Mouse (Mus musculus) midbrain, postnatal 0 days (tissue): ENCODE measurements around the gene Phlpp1. TPM values are rescaled to one million over a fixed set of nuclear protein-coding genes. Genes with fewer than 3 reads are reported as not detected.

ENCODE experiments used
- ATAC-seq: fragments of 200-750 bp; cut with Nextera tagmentation; 2 replicates; pipeline ENCODE4 v1.8.0; 2017; ENCODE audit warnings: moderate number of reproducible peaks, mild to moderate bottlenecking, moderate TSS enrichment, moderate library complexity; ENCODE audit not compliant: low FRiP score
- DNase-seq: peaks from one replicate; pipeline ENCODE4 v3.0.0-alpha.2; 2015; ENCODE audit warnings: low spot score
- H3K27ac ChIP-seq: fragments of 300-500 bp; sonication (generic); 2 replicates; pipeline ENCODE4 v1.5.1; 2014; ENCODE audit warnings: low read depth, mild to moderate bottlenecking, low read length, mixed read lengths
- H3K27me3 ChIP-seq: fragments of 300-500 bp; sonication (generic); 2 replicates; pipeline ENCODE4 v1.6.1; 2014; ENCODE audit warnings: low read length, control low read depth, mixed read lengths; ENCODE audit not compliant: insufficient read depth
- H3K36me3 ChIP-seq: fragments of 300-500 bp; sonication (generic); 2 replicates; pipeline ENCODE4 v1.6.1; 2014; ENCODE audit warnings: low read length, control low read depth, mixed read lengths; ENCODE audit not compliant: insufficient read depth
- H3K4me1 ChIP-seq: fragments of 300-500 bp; sonication (generic); 2 replicates; pipeline ENCODE4 v1.6.1; 2014; ENCODE audit warnings: mild to moderate bottlenecking, control low read depth, antibody characterized with exemption, low read length, mixed read lengths; ENCODE audit not compliant: insufficient read depth
- H3K4me2 ChIP-seq: fragments of 300-500 bp; sonication (generic); 2 replicates; pipeline ENCODE4 v1.6.1; 2014; ENCODE audit warnings: low read depth, mild to moderate bottlenecking, low read length, mixed read lengths; ENCODE audit not compliant: poor library complexity, severe bottlenecking
- H3K4me3 ChIP-seq: fragments of 300-500 bp; sonication (generic); 2 replicates; pipeline ENCODE4 v1.5.1; 2014; ENCODE audit warnings: low read depth, mild to moderate bottlenecking, low read length, moderate library complexity
- H3K9ac ChIP-seq: fragments of 300-500 bp; sonication (generic); replicated peaks from 2 replicates; pipeline ENCODE4 v1.6.1; 2014; ENCODE audit warnings: mild to moderate bottlenecking, low read length, moderate library complexity, mixed read lengths; ENCODE audit not compliant: poor library complexity, severe bottlenecking
- H3K9me3 ChIP-seq: fragments of 300-500 bp; sonication (generic); 2 replicates; pipeline ENCODE4 v1.6.1; 2016; ENCODE audit warnings: low read length, control low read depth
- CTCF ChIP-seq: IDR thresholded peaks from 2 replicates; pipeline ENCODE4 v1.5.1; 2016; ENCODE audit warnings: antibody characterized with exemption, mild to moderate bottlenecking
- WGBS: fragments of 180-500 bp; shearing (Covaris S2); extraction: QIAGEN DNeasy Blood & Tissue Kit; methylation state at CpG from one replicate; pipeline ENCODE4 v1.1.7; 2014; 5-methylcytosine and 5-hydroxymethylcytosine counted together
- polyA plus RNA-seq: library from polyadenylated mRNA; unstranded; fragments of >200 nt; fragmentation: Nextera tagmentation; extraction: Ambion mirVana; gene quantifications from 2 replicates; pipeline ENCODE4 v1.2.1, GENCODE M21; 2015
- total RNA-seq: library from RNA; depleted of rRNA; stranded (reverse); fragments of >200 nt; gene quantifications from 2 replicates; pipeline ENCODE4 v1.2.3, GENCODE M21; 2014

Phlpp1 gene
- total and polyA plus RNA-seq, 2 experiments from 2014 or later, result 5.3 to 34.0 TPM

DNA sequence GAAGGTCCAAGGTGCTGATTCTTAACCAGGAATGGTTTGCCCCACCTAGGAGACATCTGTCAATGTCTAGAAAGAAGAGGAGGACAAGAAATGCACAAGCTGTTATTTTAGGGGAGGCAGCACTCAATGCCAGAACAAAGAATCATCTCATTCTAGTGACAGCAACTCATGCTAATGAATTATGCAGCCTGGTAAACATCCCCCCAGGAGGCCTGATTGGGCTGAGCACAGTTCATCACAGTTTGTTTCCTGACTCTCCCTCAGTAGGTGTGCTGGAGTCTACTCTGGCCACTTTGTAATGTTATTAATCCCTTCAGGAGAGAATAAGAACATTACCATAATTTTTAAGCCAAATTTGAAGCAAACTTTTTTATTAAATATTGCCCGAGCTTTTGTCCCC is 29.5 kb upstream of the Phlpp1 start:
- no peak overlapping the region for H3K4me3 ChIP-seq
- 82% methylated on average over 1 of the region's 1 CpGs for WGBS
- no peaks in the 10 kb centered on the region for H3K4me1 ChIP-seq
- H3K9me3 ChIP-seq, result no peaks in the 10 kb centered on the region
- H3K36me3 ChIP-seq, result no peaks in the 10 kb centered on the region
- no peak for TF ChIP-seq CTCF
- no peak for ATAC-seq
- no peak for DNase-seq
- H3K9ac ChIP-seq, result no peak overlapping the region
- H3K27ac ChIP-seq, result no peak overlapping the region
- no peak overlapping the region for H3K4me2 ChIP-seq
- no peaks in the 10 kb centered on the region for H3K27me3 ChIP-seq

DNA sequence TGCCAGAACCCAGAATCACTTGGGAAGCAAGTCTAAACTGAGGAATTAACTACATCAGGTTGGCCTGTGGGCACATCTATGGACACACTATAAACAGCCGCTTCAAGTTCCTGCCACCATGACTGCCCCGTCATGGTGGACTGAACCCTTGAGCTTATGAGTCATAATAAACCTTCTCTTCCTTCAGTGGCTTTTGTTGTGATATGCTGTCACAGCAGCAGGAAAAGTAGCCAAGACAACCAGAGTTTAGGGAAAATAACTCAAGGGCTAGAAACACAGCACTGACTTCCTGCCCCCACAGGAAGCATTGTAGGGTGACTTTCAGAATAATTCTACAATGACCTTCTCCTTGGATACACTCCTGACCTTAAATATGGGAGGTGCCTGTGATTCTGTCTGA is 27.0 kb upstream of the Phlpp1 start:
- DNase-seq (no peak), ATAC-seq (no peak)
- 94% methylated on average over 2 of the region's 2 CpGs for whole genome bisulfite sequencing
- no peak overlapping the region for H3K4me3 ChIP-seq
- H3K36me3 ChIP-seq, result no peaks in the 10 kb centered on the region
- no peaks in the 10 kb centered on the region for H3K9me3 ChIP-seq
- H3K4me2 ChIP-seq, result no peak overlapping the region
- no peak overlapping the region for H3K27ac ChIP-seq
- no peaks in the 10 kb centered on the region for H3K4me1 ChIP-seq
- no peaks in the 10 kb centered on the region for H3K27me3 ChIP-seq
- no peak for TF ChIP-seq CTCF
- H3K9ac ChIP-seq, result no peak overlapping the region

DNA sequence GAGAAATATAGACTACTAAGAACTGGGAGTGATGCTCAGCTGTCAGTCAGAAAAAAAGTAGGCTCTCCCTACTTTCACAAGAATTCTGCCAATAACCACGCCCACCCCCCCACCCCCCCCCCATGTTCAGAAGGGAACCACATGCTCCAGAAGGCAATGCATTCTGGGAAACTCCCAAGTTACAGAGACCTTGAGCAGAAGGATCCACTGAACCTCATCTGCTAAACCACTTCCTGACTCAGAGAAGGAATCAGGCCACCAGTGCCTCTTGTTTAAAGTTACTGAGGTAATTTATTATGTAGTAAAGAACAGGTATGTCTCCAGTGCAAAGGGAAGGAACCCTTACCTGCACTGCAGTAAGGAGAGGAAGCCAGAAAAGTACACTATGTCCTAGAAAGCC is 26.5 kb upstream of the Phlpp1 start:
- DNase-seq (no peak), ATAC-seq (no peak)
- WGBS, result 39% methylated on average over 1 of the region's 1 CpGs
- no peak for TF ChIP-seq CTCF
- no peaks in the 10 kb centered on the region for H3K4me1 ChIP-seq
- H3K27ac ChIP-seq, result no peak overlapping the region
- no peak overlapping the region for H3K4me3 ChIP-seq
- H3K9me3 ChIP-seq, result no peaks in the 10 kb centered on the region
- H3K4me2 ChIP-seq, result no peak overlapping the region
- H3K9ac ChIP-seq, result no peak overlapping the region
- no peaks in the 10 kb centered on the region for H3K27me3 ChIP-seq
- H3K36me3 ChIP-seq, result no peaks in the 10 kb centered on the region

DNA sequence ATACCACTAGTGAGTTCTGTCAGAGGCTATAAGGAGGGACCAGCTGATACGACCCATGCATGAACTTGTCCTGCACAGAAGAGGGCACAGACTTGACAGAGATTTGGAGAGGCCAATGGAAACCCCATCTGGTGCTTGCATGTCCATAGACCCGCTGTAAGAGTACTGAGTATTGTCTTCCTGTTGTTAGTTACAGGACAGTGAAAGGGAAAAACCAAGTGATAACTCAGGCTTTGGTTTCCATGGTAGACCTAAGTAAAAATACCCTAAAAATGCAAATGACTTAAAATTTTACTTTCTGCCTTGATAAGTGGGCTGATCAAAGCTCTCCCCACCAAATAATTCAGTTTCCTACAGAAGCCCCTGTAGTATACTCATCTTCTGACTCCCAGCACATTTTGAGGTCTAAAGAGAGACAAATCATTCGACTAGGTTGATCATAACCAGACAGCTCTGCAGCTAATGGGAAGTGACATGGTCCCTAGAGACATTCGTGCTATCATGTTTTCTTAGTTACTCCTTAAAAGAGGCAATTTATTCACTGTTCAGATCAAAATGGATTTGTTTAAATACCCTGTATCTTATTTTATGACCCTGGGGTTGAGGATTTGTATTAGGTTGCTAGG is 25.9 kb upstream of the Phlpp1 start:
- Histone ChIP-seq H3K9me3 (no peaks in the 10 kb centered on the region), H3K9ac (no peak overlapping the region), H3K27me3 (no peaks in the 10 kb centered on the region), H3K27ac (no peak overlapping the region), H3K4me1 (no peaks in the 10 kb centered on the region), H3K4me2 (no peak overlapping the region), H3K36me3 (no peaks in the 10 kb centered on the region), H3K4me3 (no peak overlapping the region)
- TF ChIP-seq CTCF, result no peak
- DNase-seq, result no peak
- 80% methylated on average over 4 of the region's 4 CpGs for WGBS
- ATAC-seq, result no peak

DNA sequence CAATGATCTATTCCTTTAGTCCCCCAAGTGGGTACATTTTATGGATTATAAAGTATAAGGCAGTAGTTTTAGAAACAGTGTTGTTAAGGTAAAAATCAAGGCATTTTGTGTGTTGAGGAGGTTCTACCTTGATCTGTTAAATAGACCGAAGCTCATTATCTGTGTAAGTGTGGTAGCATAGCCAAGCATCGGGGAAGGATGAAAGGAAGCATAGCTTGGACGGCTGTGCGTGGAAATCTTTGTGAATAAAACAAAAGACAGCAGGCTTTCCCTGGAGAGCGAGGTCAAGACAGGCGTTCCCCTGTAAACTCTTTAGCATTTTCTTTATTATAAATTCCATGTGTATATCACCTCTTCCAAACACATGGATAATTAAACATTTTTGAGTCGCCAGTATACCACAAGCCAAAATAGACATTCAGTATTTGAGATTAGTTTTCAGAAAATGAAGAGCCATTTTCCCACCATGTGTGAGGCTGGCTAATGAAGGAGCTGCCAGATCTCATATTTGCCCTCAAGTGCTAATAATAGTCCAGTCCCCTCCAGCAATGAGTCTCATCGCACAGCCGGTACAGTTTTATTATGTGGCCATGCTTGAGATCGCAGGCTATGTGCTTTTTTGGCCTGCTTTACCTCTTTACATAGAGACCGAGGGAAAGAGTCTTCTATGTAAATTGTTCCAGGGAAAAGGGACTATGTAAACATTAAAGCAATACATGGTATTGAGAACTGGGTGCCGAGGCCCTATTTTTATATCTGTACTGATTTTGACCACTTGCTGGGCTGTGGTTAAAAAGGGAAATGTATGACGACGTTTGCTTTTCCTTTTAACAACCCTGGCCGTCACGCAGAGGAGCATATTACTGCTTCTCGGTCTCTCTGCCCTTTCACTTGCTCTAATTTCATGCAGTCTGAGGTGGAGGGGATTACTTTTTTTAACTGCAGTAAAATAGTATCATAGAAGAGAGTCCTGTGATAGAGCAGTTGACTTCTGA is 22.9 kb upstream of the Phlpp1 start:
- DNase-seq (peak; percentile 42), ATAC-seq (0 out of 2 replicates have a peak, but pooled peaks have one; percentile 33)
- Histone ChIP-seq H3K4me3 (no peak overlapping the region), H3K27ac (no peak overlapping the region; the same call in 1 of the 2 replicates), H3K4me1 (no peaks in the 10 kb centered on the region), H3K4me2 (no peak overlapping the region), H3K9ac (no peak overlapping the region), H3K9me3 (no peaks in the 10 kb centered on the region), H3K36me3 (no peaks in the 10 kb centered on the region), H3K27me3 (no peaks in the 10 kb centered on the region)
- WGBS, result 28% methylated on average over 17 of the region's 17 CpGs
- no peak for TF ChIP-seq CTCF

DNA sequence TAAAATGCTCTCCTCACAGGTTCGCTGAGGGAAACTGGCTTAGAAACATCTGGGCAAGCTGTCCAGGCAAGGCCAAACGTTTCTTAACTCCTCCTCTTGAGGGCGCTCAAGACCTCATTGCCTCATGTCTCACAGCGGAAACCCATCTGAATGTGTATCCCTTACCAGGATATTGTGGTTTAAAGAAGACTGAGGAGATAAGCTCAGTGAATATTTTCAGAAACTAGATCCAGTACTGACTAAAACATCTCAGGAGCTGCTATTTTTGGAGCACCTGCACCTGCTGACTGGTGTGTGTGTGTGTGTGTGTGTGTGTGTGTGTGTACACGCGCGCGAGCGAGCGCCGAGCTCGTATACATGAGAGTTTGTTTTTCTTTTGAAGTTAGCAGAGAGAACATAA is 19.7 kb upstream of the Phlpp1 start:
- TF ChIP-seq CTCF, result peak; percentile 35
- Histone ChIP-seq H3K27ac (no peak overlapping the region), H3K27me3 (no peaks in the 10 kb centered on the region), H3K4me3 (no peak overlapping the region), H3K9ac (no peak overlapping the region), H3K4me2 (no peak overlapping the region), H3K4me1 (no peaks in the 10 kb centered on the region), H3K9me3 (no peaks in the 10 kb centered on the region), H3K36me3 (no peaks in the 10 kb centered on the region)
- 82% methylated on average over 12 of the region's 12 CpGs for WGBS
- ATAC-seq (no peak), DNase-seq (no peak)
